Mouse (Mus musculus) liver, embryonic 14.5 days (tissue): ENCODE measurements around the gene Rbm6. TPM values are rescaled to one million over a fixed set of nuclear protein-coding genes. Genes with fewer than 3 reads are reported as not detected.

ENCODE experiments used
- ATAC-seq: fragments of 200-750 bp; cut with Nextera tagmentation; 2 replicates; pipeline ENCODE4 v1.8.0; 2017; ENCODE audit warnings: moderate number of reproducible peaks, mild to moderate bottlenecking, moderate library complexity; ENCODE audit not compliant: insufficient read depth
- DNase-seq, 3 experiments: peaks; one replicate each; pipeline ENCODE4 v3.0.0-alpha.2; 2012 to 2013; ENCODE audit warnings: low read depth in 3 of 3, low spot score in 3 of 3
- H3K27ac ChIP-seq: fragments of 300-500 bp; sonication (generic); 2 replicates; pipeline ENCODE4 v1.5.1; 2014; ENCODE audit warnings: moderate library complexity, mild to moderate bottlenecking, control low read depth, inconsistent platforms
- H3K27me3 ChIP-seq: fragments of 300-500 bp; sonication (generic); 2 replicates; pipeline ENCODE4 v1.6.1; 2014; ENCODE audit warnings: mild to moderate bottlenecking, low read length, moderate library complexity; ENCODE audit not compliant: control insufficient read depth, insufficient read depth
- H3K36me3 ChIP-seq: fragments of 300-500 bp; sonication (generic); replicated peaks from 2 replicates; pipeline ENCODE4 v1.6.1; 2014; ENCODE audit warnings: low read depth; ENCODE audit not compliant: control insufficient read depth, insufficient read depth
- H3K4me1 ChIP-seq, 2 experiments: fragments of 200-500 bp in 1 of 2; fragments of 300-500 bp in 1 of 2; sonication (generic) in 1 of 2; replicated peaks; 2 replicates each; pipeline ENCODE4 v1.6.1; 2012 to 2014; ENCODE audit warnings: antibody characterized with exemption in 1 of 2, inconsistent platforms in 1 of 2, low read length in 1 of 2; ENCODE audit not compliant: control insufficient read depth in 2 of 2, insufficient read depth in 2 of 2
- H3K4me2 ChIP-seq: fragments of 300-500 bp; sonication (generic); 2 replicates; pipeline ENCODE4 v1.6.1; 2014; ENCODE audit warnings: low read depth, mild to moderate bottlenecking, control low read depth, moderate library complexity
- H3K4me3 ChIP-seq, 2 experiments: fragments of 200-500 bp in 1 of 2; fragments of 300-500 bp in 1 of 2; sonication (generic) in 1 of 2; 2 replicates each; pipeline ENCODE4 v1.5.1; 2012 to 2014; ENCODE audit warnings: low read depth in 2 of 2, low read length in 2 of 2, mild to moderate bottlenecking in 2 of 2, control low read depth in 1 of 2, inconsistent platforms in 1 of 2, moderate library complexity in 1 of 2; ENCODE audit not compliant: insufficient read depth in 1 of 2
- H3K9ac ChIP-seq: fragments of 300-500 bp; sonication (generic); replicated peaks from 2 replicates; pipeline ENCODE4 v1.6.1; 2014; ENCODE audit warnings: mild to moderate bottlenecking, control low read depth, moderate library complexity
- H3K9me3 ChIP-seq: fragments of 300-500 bp; sonication (generic); 2 replicates; pipeline ENCODE4 v1.6.1; 2016; ENCODE audit warnings: low read length, mixed read lengths; ENCODE audit not compliant: control insufficient read depth
- CTCF ChIP-seq: IDR thresholded peaks from 2 replicates; pipeline ENCODE4 v1.5.1; 2016; ENCODE audit warnings: antibody characterized with exemption, low read depth, control low read depth
- EP300 ChIP-seq: IDR thresholded peaks from 2 replicates; pipeline ENCODE4 v1.6.1; 2016; ENCODE audit warnings: antibody characterized with exemption, low read depth
- WGBS: fragments of 180-500 bp; shearing (Covaris S2); extraction: QIAGEN DNeasy Blood & Tissue Kit; methylation state at CpG from one replicate; pipeline ENCODE4 v1.1.7; 2014; ENCODE audit not compliant: insufficient replicate concordance; 5-methylcytosine and 5-hydroxymethylcytosine counted together
- polyA plus RNA-seq, 2 experiments: library from polyadenylated mRNA; depleted of rRNA in 1 of 2; stranded (reverse) in 1 of 2; unstranded in 1 of 2; fragments of >200 nt; fragmentation: Nextera tagmentation in 1 of 2; extraction: Ambion mirVana in 1 of 2; gene quantifications; 2 replicates each; pipeline versions ENCODE4 v1.2.1 to v1.2.3; 2012 to 2014

Rbm6 gene
- polyA plus RNA-seq, 2 experiments = 18.9 to 20.9 TPM

GRCm38 (mm10) chr9:107910025-107910769, 37.2 kb upstream of the Rbm6 start:
- Histone ChIP-seq H3K4me3 (no peak overlapping the region), H3K9ac (no peak overlapping the region), H3K27ac (no peak overlapping the region), H3K4me2 (no peak overlapping the region), H3K36me3 (no peaks in the 10 kb centered on the region), H3K27me3 (no peaks in the 10 kb centered on the region), H3K4me1 (peaks cover 7 to 12% of the 10 kb centered on the region in 2 experiments), H3K9me3 (no peaks in the 10 kb centered on the region)
- DNase-seq (no peak), ATAC-seq (no peak)
- 68% methylated on average over 15 of the region's 15 CpGs for WGBS
- TF ChIP-seq EP300 = no peak

GRCm38 (mm10) chr9:107908410-107909158, 35.5 kb upstream of the Rbm6 start:
- H3K9ac ChIP-seq = no peak overlapping the region
- TF ChIP-seq EP300 (no peak), CTCF (no peak)
- no peak overlapping the region for H3K27ac ChIP-seq
- DNase-seq (no peak), ATAC-seq (no peak)
- 35% methylated on average over 18 of the region's 18 CpGs for WGBS
- peak overlapping the region; percentile 8 for H3K4me2 ChIP-seq
- no peaks in the 10 kb centered on the region for H3K27me3 ChIP-seq
- no peaks in the 10 kb centered on the region for H3K36me3 ChIP-seq
- no peaks in the 10 kb centered on the region for H3K9me3 ChIP-seq
- peaks cover 7 to 12% of the 10 kb centered on the region in 2 experiments for H3K4me1 ChIP-seq
- H3K4me3 ChIP-seq = no peak overlapping the region

GRCm38 (mm10) chr9:107907801-107908120, 34.7 kb upstream of the Rbm6 start:
- TF ChIP-seq CTCF (no peak), EP300 (no peak)
- DNase-seq = no peak
- peaks cover 7 to 12% of the 10 kb centered on the region in 2 experiments for H3K4me1 ChIP-seq
- 72% methylated on average over 14 of the region's 14 CpGs for WGBS
- ATAC-seq = no peak
- H3K9me3 ChIP-seq = no peaks in the 10 kb centered on the region
- no peak overlapping the region for H3K27ac ChIP-seq
- H3K9ac ChIP-seq = no peak overlapping the region
- H3K36me3 ChIP-seq = no peaks in the 10 kb centered on the region
- no peak overlapping the region for H3K4me3 ChIP-seq
- no peak overlapping the region for H3K4me2 ChIP-seq
- no peaks in the 10 kb centered on the region for H3K27me3 ChIP-seq

GRCm38 (mm10) chr9:107906967-107907800, 34.1 kb upstream of the Rbm6 start:
- no peaks in the 10 kb centered on the region for H3K27me3 ChIP-seq
- DNase-seq = no peak
- WGBS = 57% methylated on average over 31 of the region's 31 CpGs
- H3K4me2 ChIP-seq = peak overlapping the region; percentile 58
- no peaks in the 10 kb centered on the region for H3K36me3 ChIP-seq
- H3K27ac ChIP-seq = no peak overlapping the region
- H3K9me3 ChIP-seq = no peaks in the 10 kb centered on the region
- no peak for TF ChIP-seq EP300
- no peak for TF ChIP-seq CTCF
- no peak for ATAC-seq
- peak overlapping the region; percentile 30 to 35 for H3K4me3 ChIP-seq
- H3K4me1 ChIP-seq = peaks cover 7 to 12% of the 10 kb centered on the region in 2 experiments
- H3K9ac ChIP-seq = no peak overlapping the region
